Mouse (Mus musculus) CH12.LX (cell line): ENCODE measurements around the gene Fpr1. TPM values are rescaled to one million over a fixed set of nuclear protein-coding genes. Genes with fewer than 3 reads are reported as not detected.

Source experiments
- DNase-seq: peaks from one replicate; pipeline ENCODE4 v3.0.0-alpha.2; 2013; ENCODE audit errors: extremely low read depth
- H3K27ac ChIP-seq: 2 replicates; pipeline ENCODE4 v1.5.1; 2012; ENCODE audit warnings: low read depth, mild to moderate bottlenecking, control low read depth, moderate library complexity; ENCODE audit not compliant: insufficient read depth
- H3K27me3 ChIP-seq: replicated peaks from 2 replicates; pipeline ENCODE3; 2012; ENCODE audit warnings: inconsistent platforms
- H3K36me3 ChIP-seq, 2 experiments: replicated peaks in 1 of 2; 2 replicates each; pipeline versions ENCODE3 to v1.6.1; 2012; ENCODE audit warnings: inconsistent platforms in 1 of 2, low read length in 1 of 2, mild to moderate bottlenecking in 1 of 2, mixed read lengths in 1 of 2, moderate library complexity in 1 of 2; ENCODE audit not compliant: control insufficient read depth in 1 of 2, insufficient read depth in 1 of 2
- H3K4me1 ChIP-seq, 2 experiments: 2 replicates each; pipeline ENCODE4 v1.6.1; 2012; ENCODE audit warnings: inconsistent platforms in 1 of 2, moderate library complexity in 1 of 2; ENCODE audit not compliant: insufficient read depth in 2 of 2, control insufficient read depth in 1 of 2
- H3K4me2 ChIP-seq: 2 replicates; pipeline ENCODE4 v1.6.1; 2012; ENCODE audit warnings: low read depth, mild to moderate bottlenecking, control low read depth; ENCODE audit not compliant: poor library complexity, insufficient read depth, severe bottlenecking
- H3K4me3 ChIP-seq, 3 experiments: fragments of 150-350 bp in 1 of 3; sonication (generic) in 1 of 3; replicated peaks in 1 of 3; 2 replicates each; pipeline versions ENCODE3 to v1.5.1; 2011 to 2012; ENCODE audit warnings: low read depth in 2 of 3, low read length in 2 of 3, mild to moderate bottlenecking in 2 of 3, moderate library complexity in 2 of 3, control low read depth in 1 of 3, improper control_type of control experiment in 1 of 3, inconsistent platforms in 1 of 3, mixed read lengths in 1 of 3; ENCODE audit not compliant: poor library complexity in 1 of 3
- H3K79me2 ChIP-seq: replicated peaks from 2 replicates; pipeline ENCODE4 v1.6.1; 2012; ENCODE audit warnings: mild to moderate bottlenecking, moderate library complexity; ENCODE audit not compliant: control insufficient read depth, poor library complexity, insufficient read depth, severe bottlenecking; ENCODE audit errors: extremely low read depth
- H3K9ac ChIP-seq: 2 replicates; pipeline ENCODE4 v1.6.1; 2012; ENCODE audit warnings: low read depth, mild to moderate bottlenecking, control low read depth, moderate library complexity; ENCODE audit not compliant: insufficient read depth
- H3K9me3 ChIP-seq: replicated peaks from 2 replicates; pipeline ENCODE3; 2012; ENCODE audit warnings: low read length, inconsistent platforms, mixed read lengths
- BHLHE40 ChIP-seq: IDR thresholded peaks from 2 replicates; pipeline ENCODE4 v1.6.1; 2011; ENCODE audit warnings: mild to moderate bottlenecking, low read depth, low read length, improper control_type of control experiment
- CTCF ChIP-seq, 2 experiments: IDR thresholded peaks in 1 of 2; conservative IDR thresholded peaks in 1 of 2; 2 replicates each; pipeline ENCODE4 v1.5.1; 2011 to 2012; ENCODE audit warnings: low read depth in 2 of 2, low read length in 2 of 2, improper control_type of control experiment in 1 of 2, inconsistent platforms in 1 of 2, mild to moderate bottlenecking in 1 of 2, moderate library complexity in 1 of 2
- E2F4 ChIP-seq: IDR thresholded peaks from 2 replicates; pipeline ENCODE4 v1.6.1; 2011; ENCODE audit warnings: low read depth, low read length, improper control_type of control experiment; ENCODE audit not compliant: insufficient replicate concordance
- ELF1 ChIP-seq: IDR thresholded peaks from 2 replicates; pipeline ENCODE4 v1.6.1; 2014; ENCODE audit warnings: low read depth, mild to moderate bottlenecking, inconsistent platforms, low read length, improper control_type of control experiment
- EP300 ChIP-seq: IDR thresholded peaks from 2 replicates; pipeline ENCODE4 v1.6.1; 2011; ENCODE audit warnings: low read length, improper control_type of control experiment
- ETS1 ChIP-seq: conservative IDR thresholded peaks from 2 replicates; pipeline ENCODE4 v1.6.1; 2012; ENCODE audit warnings: low read depth, mild to moderate bottlenecking, inconsistent platforms, low read length, improper control_type of control experiment, moderate library complexity
- GABPA ChIP-seq: IDR thresholded peaks from 2 replicates; pipeline ENCODE4 v1.6.1; 2012; ENCODE audit warnings: low read depth, low read length, improper control_type of control experiment, inconsistent platforms; ENCODE audit not compliant: insufficient replicate concordance
- HCFC1 ChIP-seq: IDR thresholded peaks from 2 replicates; pipeline ENCODE4 v1.6.1; 2012; ENCODE audit warnings: low read depth, mild to moderate bottlenecking, inconsistent platforms, low read length, improper control_type of control experiment
- IRF4 ChIP-seq: IDR thresholded peaks from 2 replicates; pipeline ENCODE4 v1.6.1; 2014; ENCODE audit warnings: low read depth, mild to moderate bottlenecking, inconsistent platforms, low read length, improper control_type of control experiment
- JUND ChIP-seq: conservative IDR thresholded peaks from 2 replicates; pipeline ENCODE4 v1.6.1; 2011; ENCODE audit warnings: low read depth, low read length, improper control_type of control experiment
- KAT2A ChIP-seq: IDR thresholded peaks from 2 replicates; pipeline ENCODE4 v1.6.1; 2012; ENCODE audit warnings: low read length, improper control_type of control experiment, inconsistent platforms; ENCODE audit not compliant: insufficient replicate concordance
- MAFK ChIP-seq: IDR thresholded peaks from 2 replicates; pipeline ENCODE4 v1.6.1; 2011; ENCODE audit warnings: low read length, improper control_type of control experiment; ENCODE audit not compliant: insufficient replicate concordance
- MAX ChIP-seq: IDR thresholded peaks from 2 replicates; pipeline ENCODE4 v1.6.1; 2011; ENCODE audit warnings: low read length, improper control_type of control experiment
- MAZ ChIP-seq: IDR thresholded peaks from 2 replicates; pipeline ENCODE4 v1.6.1; 2012; ENCODE audit warnings: low read depth, mild to moderate bottlenecking, inconsistent platforms, low read length, improper control_type of control experiment, moderate library complexity
- MEF2A ChIP-seq: IDR thresholded peaks from 2 replicates; pipeline ENCODE4 v1.6.1; 2014; ENCODE audit warnings: low read depth, mild to moderate bottlenecking, inconsistent platforms, low read length, improper control_type of control experiment, borderline replicate concordance
- NELFE ChIP-seq: IDR thresholded peaks from 2 replicates; pipeline ENCODE4 v1.6.1; 2011; ENCODE audit warnings: low read depth, low read length, improper control_type of control experiment
- NRF1 ChIP-seq: IDR thresholded peaks from 2 replicates; pipeline ENCODE4 v1.6.1; 2014; ENCODE audit warnings: low read depth, mild to moderate bottlenecking, inconsistent platforms, low read length, improper control_type of control experiment, moderate library complexity
- POLR2A ChIP-seq: IDR thresholded peaks from 2 replicates; pipeline ENCODE4 v1.6.1; 2011; ENCODE audit warnings: low read depth, mild to moderate bottlenecking, improper control_type of control experiment, low read length
- POLR2AphosphoS2 ChIP-seq: IDR thresholded peaks from 2 replicates; pipeline ENCODE4 v1.6.1; 2011; ENCODE audit warnings: low read depth, low read length, improper control_type of control experiment
- SIN3A ChIP-seq: IDR thresholded peaks from 2 replicates; pipeline ENCODE4 v1.6.1; 2012; ENCODE audit warnings: low read length, improper control_type of control experiment, inconsistent platforms
- SMC3 ChIP-seq: IDR thresholded peaks from 2 replicates; pipeline ENCODE4 v1.6.1; 2011; ENCODE audit warnings: low read depth, low read length, improper control_type of control experiment
- TBP ChIP-seq: conservative IDR thresholded peaks from 2 replicates; pipeline ENCODE4 v1.6.1; 2011; ENCODE audit warnings: low read depth, low read length, improper control_type of control experiment
- UBTF ChIP-seq: IDR thresholded peaks from 2 replicates; pipeline ENCODE4 v1.6.1; 2012; ENCODE audit warnings: low read depth, mild to moderate bottlenecking, inconsistent platforms, low read length, improper control_type of control experiment, moderate library complexity
- USF1 ChIP-seq: IDR thresholded peaks from 2 replicates; pipeline ENCODE4 v1.6.1; 2014; ENCODE audit warnings: low read depth, mild to moderate bottlenecking, inconsistent platforms, low read length, improper control_type of control experiment
- USF2 ChIP-seq: conservative IDR thresholded peaks from 2 replicates; pipeline ENCODE4 v1.6.1; 2011; ENCODE audit warnings: low read depth, low read length, improper control_type of control experiment
- ZC3H11A ChIP-seq: IDR thresholded peaks from 2 replicates; pipeline ENCODE4 v1.6.1; 2012; ENCODE audit warnings: low read depth, mild to moderate bottlenecking, inconsistent platforms, low read length, improper control_type of control experiment
- ZKSCAN1 ChIP-seq: IDR thresholded peaks from 2 replicates; pipeline ENCODE4 v1.6.1; 2012; ENCODE audit warnings: low read depth, inconsistent platforms, low read length, improper control_type of control experiment, borderline replicate concordance
- ZNF384 ChIP-seq: IDR thresholded peaks from 2 replicates; pipeline ENCODE4 v1.6.1; 2012; ENCODE audit warnings: low read depth, low read length, improper control_type of control experiment, inconsistent platforms
- dilution Hi-C: fragments of 300-500 bp; cut with MboI; formaldehyde crosslinking; loops from 2 replicates; pipeline ENCODE4 v1.14.3; 2020; ENCODE audit warnings: low sequenced_read_pairs; ENCODE audit not compliant: extremely low pct_unique_long_range_greater_than_20kb, extremely low pct_ligation_motif_present
- in situ Hi-C: fragments of 300-500 bp; cut with MboI; formaldehyde crosslinking; loops from 3 replicates; pipeline ENCODE4 v1.14.3; 2019; ENCODE audit warnings: low sequenced_read_pairs, low pct_ligation_motif_present, low pct_unique_long_range_greater_than_20kb, mixed read lengths
- polyA plus RNA-seq: library from polyadenylated mRNA; unstranded; fragments of >175 nt; gene quantifications from 2 replicates; pipeline ENCODE4 v1.2.1, GENCODE M21; 2012; ENCODE audit warnings: low read depth; ENCODE audit not compliant: insufficient read length
- total RNA-seq, 2 experiments: library from RNA; depleted of rRNA; stranded (reverse); fragments of 300-350 nt in 1 of 2; fragments of >200 nt in 1 of 2; gene quantifications; 2 replicates each; pipeline ENCODE4 v1.2.3; 2012 to 2014

The Fpr1 gene
- total and polyA plus RNA-seq, 3 experiments, result not detected

DNA sequence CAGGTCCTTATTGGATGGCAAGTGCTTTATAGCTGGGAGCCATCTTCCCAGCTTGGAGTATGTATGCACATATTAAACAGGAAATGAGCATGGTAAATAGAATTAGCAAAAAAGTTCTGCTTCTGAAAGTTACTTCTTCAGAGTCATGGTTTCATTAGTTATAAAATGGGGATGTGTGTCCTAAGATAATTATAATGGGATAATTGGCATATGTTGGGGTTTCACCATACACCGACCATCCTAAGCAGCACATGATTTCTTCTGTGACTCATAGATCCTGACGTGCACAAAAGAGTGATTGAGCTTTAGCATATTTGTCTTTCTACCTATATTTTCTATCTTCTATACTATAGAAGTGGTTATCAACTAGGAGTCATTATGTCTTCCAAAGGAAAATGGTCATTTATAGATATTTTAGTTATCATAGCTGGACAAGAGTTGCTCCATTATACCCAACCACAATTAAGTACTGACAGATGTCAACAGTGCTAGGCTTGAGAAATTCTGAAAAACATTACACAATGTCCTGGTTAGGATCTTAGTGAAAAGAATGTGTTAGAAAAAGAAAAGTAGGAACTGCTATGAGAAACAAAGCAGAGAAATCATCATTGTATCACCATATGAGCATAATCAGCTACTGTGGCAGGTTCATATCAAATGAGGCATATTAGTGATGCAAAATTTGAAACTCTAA lies 6.1 kb upstream of the Fpr1 start:
- in situ Hi-C loops, result no loop called here
- Histone ChIP-seq H3K9me3 (no peaks in the 10 kb centered on the region), H3K4me2 (no peak overlapping the region), H3K27ac (no peak overlapping the region), H3K79me2 (no peaks in the 10 kb centered on the region), H3K9ac (no peak overlapping the region), H3K36me3 (no peaks in the 10 kb centered on the region), H3K4me3 (no peak overlapping the region), H3K4me1 (no peaks in the 10 kb centered on the region), H3K27me3 (no peaks in the 10 kb centered on the region)
- no peak for TF ChIP-seq USF2
- no peak for TF ChIP-seq SIN3A
- no peak for TF ChIP-seq SMC3
- TF ChIP-seq NELFE, result no peak
- TF ChIP-seq MAX, result no peak
- TF ChIP-seq POLR2A, result no peak
- no peak for TF ChIP-seq JUND
- TF ChIP-seq POLR2AphosphoS2, result no peak
- no peak for TF ChIP-seq USF1
- no peak for TF ChIP-seq ZKSCAN1
- TF ChIP-seq MAFK, result no peak
- TF ChIP-seq ZC3H11A, result no peak
- no peak for TF ChIP-seq ZNF384
- TF ChIP-seq EP300, result no peak
- TF ChIP-seq MAZ, result no peak
- no peak for DNase-seq
- dilution Hi-C loops, result no loop called here

GRCm38 (mm10) chr17:17887774-17888248 lies 4.1 kb upstream of the Fpr1 start, which contains the start of the genes Fpr2 and Fpr3:
TSS of gene Fpr2 (plus strand) at chr17:17887824.
TSS of gene Fpr3 (plus strand) at chr17:17887852.
- H3K4me3 ChIP-seq, result no peak within 1 kb of the TSS
- H3K9me3 ChIP-seq, result no peaks in the 10 kb centered on the region
- no peak within 1 kb of the TSS for H3K9ac ChIP-seq
- dilution Hi-C loops, result no loop called here
- in situ Hi-C loops, result no loop called here
- no peaks in the 10 kb centered on the region for H3K4me1 ChIP-seq
- no peaks in the 10 kb centered on the region for H3K36me3 ChIP-seq
- no peak within 1 kb of the TSS for H3K4me2 ChIP-seq
- H3K79me2 ChIP-seq, result no peaks in the 10 kb centered on the region
- no peak for DNase-seq
- no peaks in the 10 kb centered on the region for H3K27me3 ChIP-seq
- H3K27ac ChIP-seq, result no peak within 1 kb of the TSS
- no peak for TF ChIP-seq CTCF (conservative IDR thresholded peaks at IDR 0.05 in 1 of 2, IDR thresholded peaks at IDR 0.05 in 1 of 2; ENCODE audit: low read depth in 2 of 2, low read length in 2 of 2)
- TF ChIP-seq MEF2A, result no peak
- no peak for TF ChIP-seq BHLHE40
- TF ChIP-seq TBP, result no peak
- no peak for TF ChIP-seq ZNF384
- TF ChIP-seq POLR2A, result no peak
- TF ChIP-seq ELF1, result no peak
- TF ChIP-seq MAFK, result no peak
- no peak for TF ChIP-seq POLR2AphosphoS2
- TF ChIP-seq UBTF, result no peak
- no peak for TF ChIP-seq HCFC1
- TF ChIP-seq KAT2A, result no peak
- TF ChIP-seq IRF4, result no peak
- no peak for TF ChIP-seq EP300
- no peak for TF ChIP-seq JUND
- no peak for TF ChIP-seq ETS1
- no peak for TF ChIP-seq NRF1
- no peak for TF ChIP-seq E2F4
- no peak for TF ChIP-seq GABPA
- TF ChIP-seq ZC3H11A, result no peak
